Mouse (Mus musculus): ENCODE measurements around the gene Nip7.

- TF ChIP-seq POLR2A (IDR thresholded peaks at IDR 0.05; ENCODE audit: low read depth, low read length) (no peak), CTCF (IDR thresholded peaks at IDR 0.05; ENCODE audit: extremely low read depth, insufficient read depth, insufficient read length, insufficient replicate concordance) (no peak)
Measured at GRCm38 (mm10) chr8:107090531-107090930, 33.9 kb downstream of the Nip7 start.
